Mouse (Mus musculus): ENCODE data around the gene Sos2.

GRCm38 (mm10) chr12:69537243-69537674 lies 144.4 kb downstream of the Sos2 start:
- TF ChIP-seq CTCF (IDR thresholded peaks at IDR 0.05; ENCODE audit: insufficient read depth, low read length) (no peak), POLR2A (IDR thresholded peaks at IDR 0.05; ENCODE audit: borderline replicate concordance, extremely low read depth, low read depth, low read length) (no peak; the same call in 1 of the 2 replicates)
